Mouse (Mus musculus) CH12.LX (cell line): ENCODE results near the gene Tbx3. TPM values are rescaled to one million over a fixed set of nuclear protein-coding genes. Genes with fewer than 3 reads are reported as not detected.

Experiments
- DNase-seq: peaks from one replicate; pipeline ENCODE4 v3.0.0-alpha.2; 2013; ENCODE audit errors: extremely low read depth
- H3K27ac ChIP-seq: 2 replicates; pipeline ENCODE4 v1.5.1; 2012; ENCODE audit warnings: low read depth, mild to moderate bottlenecking, control low read depth, moderate library complexity; ENCODE audit not compliant: insufficient read depth
- H3K27me3 ChIP-seq: replicated peaks from 2 replicates; pipeline ENCODE3; 2012; ENCODE audit warnings: inconsistent platforms
- H3K36me3 ChIP-seq, 2 experiments: replicated peaks in 1 of 2; 2 replicates each; pipeline versions ENCODE3 to v1.6.1; 2012; ENCODE audit warnings: inconsistent platforms in 1 of 2, low read length in 1 of 2, mild to moderate bottlenecking in 1 of 2, mixed read lengths in 1 of 2, moderate library complexity in 1 of 2; ENCODE audit not compliant: control insufficient read depth in 1 of 2, insufficient read depth in 1 of 2
- H3K4me1 ChIP-seq, 2 experiments: 2 replicates each; pipeline ENCODE4 v1.6.1; 2012; ENCODE audit warnings: inconsistent platforms in 1 of 2, moderate library complexity in 1 of 2; ENCODE audit not compliant: insufficient read depth in 2 of 2, control insufficient read depth in 1 of 2
- H3K4me2 ChIP-seq: 2 replicates; pipeline ENCODE4 v1.6.1; 2012; ENCODE audit warnings: low read depth, mild to moderate bottlenecking, control low read depth; ENCODE audit not compliant: poor library complexity, insufficient read depth, severe bottlenecking
- H3K4me3 ChIP-seq, 3 experiments: fragments of 150-350 bp in 1 of 3; sonication (generic) in 1 of 3; replicated peaks in 1 of 3; 2 replicates each; pipeline versions ENCODE3 to v1.5.1; 2011 to 2012; ENCODE audit warnings: low read depth in 2 of 3, low read length in 2 of 3, mild to moderate bottlenecking in 2 of 3, moderate library complexity in 2 of 3, control low read depth in 1 of 3, improper control_type of control experiment in 1 of 3, inconsistent platforms in 1 of 3, mixed read lengths in 1 of 3; ENCODE audit not compliant: poor library complexity in 1 of 3
- H3K79me2 ChIP-seq: replicated peaks from 2 replicates; pipeline ENCODE4 v1.6.1; 2012; ENCODE audit warnings: mild to moderate bottlenecking, moderate library complexity; ENCODE audit not compliant: control insufficient read depth, poor library complexity, insufficient read depth, severe bottlenecking; ENCODE audit errors: extremely low read depth
- H3K9ac ChIP-seq: 2 replicates; pipeline ENCODE4 v1.6.1; 2012; ENCODE audit warnings: low read depth, mild to moderate bottlenecking, control low read depth, moderate library complexity; ENCODE audit not compliant: insufficient read depth
- H3K9me3 ChIP-seq: replicated peaks from 2 replicates; pipeline ENCODE3; 2012; ENCODE audit warnings: low read length, inconsistent platforms, mixed read lengths
- BHLHE40 ChIP-seq: IDR thresholded peaks from 2 replicates; pipeline ENCODE4 v1.6.1; 2011; ENCODE audit warnings: mild to moderate bottlenecking, low read depth, low read length, improper control_type of control experiment
- CHD2 ChIP-seq: IDR thresholded peaks from 2 replicates; pipeline ENCODE4 v1.6.1; 2011; ENCODE audit warnings: low read length, improper control_type of control experiment
- CTCF ChIP-seq, 2 experiments: IDR thresholded peaks in 1 of 2; conservative IDR thresholded peaks in 1 of 2; 2 replicates each; pipeline ENCODE4 v1.5.1; 2011 to 2012; ENCODE audit warnings: low read depth in 2 of 2, low read length in 2 of 2, improper control_type of control experiment in 1 of 2, inconsistent platforms in 1 of 2, mild to moderate bottlenecking in 1 of 2, moderate library complexity in 1 of 2
- HCFC1 ChIP-seq: IDR thresholded peaks from 2 replicates; pipeline ENCODE4 v1.6.1; 2012; ENCODE audit warnings: low read depth, mild to moderate bottlenecking, inconsistent platforms, low read length, improper control_type of control experiment
- IRF4 ChIP-seq: IDR thresholded peaks from 2 replicates; pipeline ENCODE4 v1.6.1; 2014; ENCODE audit warnings: low read depth, mild to moderate bottlenecking, inconsistent platforms, low read length, improper control_type of control experiment
- JUN ChIP-seq: IDR thresholded peaks from 2 replicates; pipeline ENCODE4 v1.6.1; 2011; ENCODE audit warnings: low read depth, mild to moderate bottlenecking, low read length, improper control_type of control experiment, moderate library complexity; ENCODE audit not compliant: insufficient read depth
- MAX ChIP-seq: IDR thresholded peaks from 2 replicates; pipeline ENCODE4 v1.6.1; 2011; ENCODE audit warnings: low read length, improper control_type of control experiment
- MEF2A ChIP-seq: IDR thresholded peaks from 2 replicates; pipeline ENCODE4 v1.6.1; 2014; ENCODE audit warnings: low read depth, mild to moderate bottlenecking, inconsistent platforms, low read length, improper control_type of control experiment, borderline replicate concordance
- MXI1 ChIP-seq: IDR thresholded peaks from 2 replicates; pipeline ENCODE4 v1.6.1; 2011; ENCODE audit warnings: mild to moderate bottlenecking, low read depth, low read length, improper control_type of control experiment
- MYC ChIP-seq: IDR thresholded peaks from 2 replicates; pipeline ENCODE4 v1.6.1; 2011; ENCODE audit warnings: low read depth, mild to moderate bottlenecking, improper control_type of control experiment, low read length
- POLR2A ChIP-seq: IDR thresholded peaks from 2 replicates; pipeline ENCODE4 v1.6.1; 2011; ENCODE audit warnings: low read depth, mild to moderate bottlenecking, improper control_type of control experiment, low read length
- POLR2AphosphoS2 ChIP-seq: IDR thresholded peaks from 2 replicates; pipeline ENCODE4 v1.6.1; 2011; ENCODE audit warnings: low read depth, low read length, improper control_type of control experiment
- RCOR1 ChIP-seq: conservative IDR thresholded peaks from 2 replicates; pipeline ENCODE4 v1.6.1; 2012; ENCODE audit warnings: low read depth, mild to moderate bottlenecking, inconsistent platforms, low read length, improper control_type of control experiment
- TBP ChIP-seq: conservative IDR thresholded peaks from 2 replicates; pipeline ENCODE4 v1.6.1; 2011; ENCODE audit warnings: low read depth, low read length, improper control_type of control experiment
- UBTF ChIP-seq: IDR thresholded peaks from 2 replicates; pipeline ENCODE4 v1.6.1; 2012; ENCODE audit warnings: low read depth, mild to moderate bottlenecking, inconsistent platforms, low read length, improper control_type of control experiment, moderate library complexity
- ZKSCAN1 ChIP-seq: IDR thresholded peaks from 2 replicates; pipeline ENCODE4 v1.6.1; 2012; ENCODE audit warnings: low read depth, inconsistent platforms, low read length, improper control_type of control experiment, borderline replicate concordance
- ZMIZ1 ChIP-seq: IDR thresholded peaks from 2 replicates; pipeline ENCODE4 v1.6.1; 2012; ENCODE audit warnings: low read depth, mild to moderate bottlenecking, inconsistent platforms, low read length, improper control_type of control experiment
- dilution Hi-C: fragments of 300-500 bp; cut with MboI; formaldehyde crosslinking; loops from 2 replicates; pipeline ENCODE4 v1.14.3; 2020; ENCODE audit warnings: low sequenced_read_pairs; ENCODE audit not compliant: extremely low pct_unique_long_range_greater_than_20kb, extremely low pct_ligation_motif_present
- in situ Hi-C: fragments of 300-500 bp; cut with MboI; formaldehyde crosslinking; loops from 3 replicates; pipeline ENCODE4 v1.14.3; 2019; ENCODE audit warnings: low sequenced_read_pairs, low pct_ligation_motif_present, low pct_unique_long_range_greater_than_20kb, mixed read lengths
- polyA plus RNA-seq: library from polyadenylated mRNA; unstranded; fragments of >175 nt; gene quantifications from 2 replicates; pipeline ENCODE4 v1.2.1, GENCODE M21; 2012; ENCODE audit warnings: low read depth; ENCODE audit not compliant: insufficient read length
- total RNA-seq, 2 experiments: library from RNA; depleted of rRNA; stranded (reverse); fragments of 300-350 nt in 1 of 2; fragments of >200 nt in 1 of 2; gene quantifications; 2 replicates each; pipeline ENCODE4 v1.2.3; 2012 to 2014

Tbx3 gene
- total and polyA plus RNA-seq, 3 experiments, result not detected

DNA sequence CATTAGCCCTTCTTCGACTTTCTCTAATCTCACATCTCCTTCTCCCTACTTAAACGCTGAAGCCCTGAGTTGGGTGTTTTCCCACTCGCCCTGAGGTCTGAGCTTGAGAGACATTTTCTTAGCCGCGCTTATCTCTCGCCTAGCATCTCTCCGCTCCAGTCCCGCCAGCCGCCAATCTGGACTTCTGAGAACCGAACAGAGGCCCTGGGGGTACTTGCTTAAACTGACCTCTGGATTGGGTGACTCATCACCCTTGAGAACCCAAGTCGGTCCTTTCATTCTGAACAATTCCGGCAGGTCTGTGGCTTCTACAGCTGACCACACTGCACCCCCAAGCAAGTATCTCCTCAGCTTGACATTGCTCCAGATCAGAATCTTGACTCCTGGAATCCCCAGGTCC is 32.2 kb upstream of the Tbx3 start:
- peaks cover 91% of the 10 kb centered on the region for H3K9me3 ChIP-seq
- dilution Hi-C loops, result no loop called here
- no peaks in the 10 kb centered on the region for H3K27me3 ChIP-seq
- H3K4me2 ChIP-seq, result no peak overlapping the region
- in situ Hi-C loops, result no loop called here
- H3K4me1 ChIP-seq, result no peaks in the 10 kb centered on the region
- TF ChIP-seq MXI1 (no peak), CHD2 (no peak), BHLHE40 (no peak)
- TF ChIP-seq, all 38 proteins: peak for 0
- no peaks in the 10 kb centered on the region for H3K79me2 ChIP-seq
- DNase-seq, result no peak
- H3K4me3 ChIP-seq, result no peak overlapping the region
- no peak overlapping the region for H3K27ac ChIP-seq
- H3K36me3 ChIP-seq, result no peaks in the 10 kb centered on the region
- no peak overlapping the region for H3K9ac ChIP-seq

- Histone ChIP-seq H3K9me3 (peaks cover 81% of the 10 kb centered on the region), H3K4me3 (no peak overlapping the region), H3K4me1 (no peaks in the 10 kb centered on the region), H3K27me3 (no peaks in the 10 kb centered on the region), H3K27ac (no peak overlapping the region), H3K9ac (no peak overlapping the region), H3K4me2 (no peak overlapping the region), H3K36me3 (no peaks in the 10 kb centered on the region), H3K79me2 (no peaks in the 10 kb centered on the region)
- no peak for DNase-seq
- dilution Hi-C loops (no loop called here), in situ Hi-C loops (no loop called here)
- TF ChIP-seq MEF2A, result no peak
- no peak for TF ChIP-seq MYC
- no peak for TF ChIP-seq JUN
- TF ChIP-seq ZKSCAN1, result no peak
- no peak for TF ChIP-seq UBTF
- no peak for TF ChIP-seq IRF4
- TF ChIP-seq POLR2A, result no peak
- TF ChIP-seq ZMIZ1, result no peak
- TF ChIP-seq POLR2AphosphoS2, result no peak
- no peak for TF ChIP-seq TBP
- no peak for TF ChIP-seq HCFC1
These were observed 29.4 kb upstream of the Tbx3 start for GRCm38 (mm10) chr5:119641094-119641493.

- Histone ChIP-seq H3K4me2 (no peak overlapping the region), H3K79me2 (no peaks in the 10 kb centered on the region), H3K9me3 (peaks cover 81% of the 10 kb centered on the region), H3K9ac (no peak overlapping the region), H3K4me3 (no peak overlapping the region), H3K27ac (no peak overlapping the region), H3K36me3 (no peaks in the 10 kb centered on the region), H3K27me3 (no peaks in the 10 kb centered on the region), H3K4me1 (no peaks in the 10 kb centered on the region)
- no peak for DNase-seq
- TF ChIP-seq MAX (no peak), POLR2A (no peak), TBP (no peak), CTCF (conservative IDR thresholded peaks at IDR 0.05 in 1 of 2, IDR thresholded peaks at IDR 0.05 in 1 of 2; ENCODE audit: low read depth in 2 of 2, low read length in 2 of 2) (no peak), RCOR1 (no peak)
- in situ Hi-C loops (no loop called here), dilution Hi-C loops (no loop called here)
These were observed 28.8 kb upstream of the Tbx3 start for GRCm38 (mm10) chr5:119641714-119642113.
